Comparison of ENCODE assay signal across 23 mouse cellular contexts in genomic region chr6:31182284-31182683, GRCm38 (mm10).
"Had no signal": no experiment of that assay in that cellular context is flagged by ENCODE, and none has a peak within 500 bp of the region (broad histone marks: within the 10 kb centered on the region; RNA-seq: fewer than 3 reads in every experiment).

No protein-coding gene starts in this region.

- ATAC-seq: hindbrain, embryonic 16.5 days; inflammation-experienced regulatory T-cells, adult 6 months; intestine, postnatal 0 days had no signal

- H3K4me3 ChIP-seq: heart, adult 2 months; hindbrain, embryonic 10.5 days; hindbrain, embryonic 12.5 days; intestine, embryonic 15.5 days; left cerebral cortex, adult 2 months; limb, embryonic 10.5 days; limb, embryonic 12.5 days had no signal

- H3K36me3 ChIP-seq: hindbrain, embryonic 10.5 days; hindbrain, embryonic 12.5 days; intestine, embryonic 15.5 days; limb, embryonic 10.5 days; limb, embryonic 12.5 days had no signal

- H3K9me3 ChIP-seq: hindbrain, embryonic 10.5 days; hindbrain, embryonic 12.5 days; intestine, embryonic 15.5 days; limb, embryonic 10.5 days; limb, embryonic 12.5 days had no signal

- DNase-seq: gastrocnemius, postnatal 10 days; gastrocnemius, postnatal 25 days; heart, adult 2 months; heart, postnatal 10 days; heart, postnatal 4 days; kidney, adult 18-20 months; kidney, adult 8-10 months; kidney, postnatal 10 days; kidney, postnatal 25 days; kidney, postnatal 4 days; liver had no signal

- H3K4me1 ChIP-seq: hindbrain, embryonic 10.5 days; hindbrain, embryonic 12.5 days; intestine, embryonic 15.5 days had no signal

- H3K4me2 ChIP-seq: heart, embryonic 11.5 days; hindbrain, embryonic 12.5 days; hindbrain, embryonic 14.5 days; intestine, embryonic 15.5 days; limb, embryonic 12.5 days had no signal

- H3K27ac ChIP-seq: heart, adult 2 months; hindbrain, embryonic 10.5 days; hindbrain, embryonic 12.5 days; hindbrain, embryonic 14.5 days; intestine, embryonic 15.5 days; left cerebral cortex, adult 2 months; limb, embryonic 10.5 days; limb, embryonic 12.5 days; liver, embryonic 14.5 days had no signal

- H3K27me3 ChIP-seq: hindbrain, embryonic 12.5 days; intestine, embryonic 15.5 days; limb, embryonic 12.5 days had no signal

- H3K9ac ChIP-seq: hindbrain, embryonic 12.5 days; hindbrain, embryonic 14.5 days; intestine, embryonic 15.5 days; limb, embryonic 12.5 days had no signal
